Mouse (Mus musculus) hindbrain, embryonic 13.5 days (tissue): ENCODE data around the gene Pdzd2. TPM values are rescaled to one million over a fixed set of nuclear protein-coding genes. Genes with fewer than 3 reads are reported as not detected.
"Not testable (repeated sequence)": the region's sequence is repeated elsewhere in the genome, so short reads cannot be mapped to it uniquely, and the experiment has no call there.

Source experiments
- ATAC-seq: fragments of 200-750 bp; cut with Nextera tagmentation; 2 replicates; pipeline ENCODE4 v1.8.0; 2017; ENCODE audit warnings: moderate TSS enrichment; ENCODE audit not compliant: low FRiP score
- H3K27ac ChIP-seq: fragments of 300-500 bp; sonication (generic); 2 replicates; pipeline ENCODE4 v1.5.1; 2015; ENCODE audit warnings: inconsistent platforms, mild to moderate bottlenecking, moderate library complexity
- H3K27me3 ChIP-seq: fragments of 300-500 bp; sonication (generic); 2 replicates; pipeline ENCODE4 v1.6.1; 2015; ENCODE audit warnings: mild to moderate bottlenecking, inconsistent platforms
- H3K36me3 ChIP-seq: fragments of 300-500 bp; sonication (generic); 2 replicates; pipeline ENCODE4 v1.6.1; 2015; ENCODE audit warnings: mild to moderate bottlenecking, inconsistent platforms
- H3K4me1 ChIP-seq: fragments of 300-500 bp; sonication (generic); replicated peaks from 2 replicates; pipeline ENCODE4 v1.6.1; 2015; ENCODE audit warnings: inconsistent platforms
- H3K4me2 ChIP-seq: fragments of 300-500 bp; sonication (generic); 2 replicates; pipeline ENCODE4 v1.6.1; 2015; ENCODE audit warnings: inconsistent platforms, mild to moderate bottlenecking, moderate library complexity
- H3K4me3 ChIP-seq: fragments of 300-500 bp; sonication (generic); 2 replicates; pipeline ENCODE4 v1.5.1; 2015; ENCODE audit warnings: mild to moderate bottlenecking, inconsistent platforms
- H3K9ac ChIP-seq: fragments of 300-500 bp; sonication (generic); 2 replicates; pipeline ENCODE4 v1.6.1; 2015; ENCODE audit warnings: mild to moderate bottlenecking, inconsistent platforms
- H3K9me3 ChIP-seq: fragments of 300-500 bp; sonication (generic); 2 replicates; pipeline ENCODE4 v1.6.1; 2016; ENCODE audit warnings: inconsistent platforms
- WGBS: fragments of 180-500 bp; shearing (Covaris S2); methylation state at CpG from one replicate; pipeline ENCODE4 v1.1.7; 2015; 5-methylcytosine and 5-hydroxymethylcytosine counted together
- polyA plus RNA-seq: library from polyadenylated mRNA; unstranded; fragments of >200 nt; fragmentation: Nextera tagmentation; extraction: Ambion mirVana; gene quantifications from 2 replicates; pipeline ENCODE4 v1.2.1, GENCODE M21; 2015

The Pdzd2 gene
- polyA plus RNA-seq, 1 experiment from 2014 or later: 12.3 TPM

DNA sequence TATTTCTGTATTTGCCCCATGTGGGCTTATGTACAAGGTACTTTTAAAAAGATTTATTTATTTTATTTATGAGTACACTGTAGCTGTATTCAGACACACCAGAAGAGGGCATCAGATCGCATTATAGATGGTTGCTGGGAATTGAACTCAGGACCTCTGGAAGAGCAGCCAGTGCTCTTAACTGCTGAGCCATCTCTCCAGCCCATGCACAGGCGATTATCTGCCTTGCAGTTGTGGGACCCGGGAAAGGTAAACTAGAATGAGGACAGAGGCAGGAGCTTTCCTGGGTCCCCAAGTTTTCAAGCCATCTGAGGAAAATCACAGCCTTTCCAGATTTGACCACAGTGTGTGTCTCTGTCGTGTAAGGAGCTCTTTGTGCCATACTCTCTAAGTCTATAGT lies 370.9 kb downstream of the Pdzd2 start:
- Histone ChIP-seq H3K27me3 (peaks cover 9% of the 10 kb centered on the region; the same call in 1 of the 2 replicates), H3K4me3 (no peak overlapping the region), H3K27ac (no peak overlapping the region), H3K36me3 (no peaks in the 10 kb centered on the region), H3K4me1 (peaks cover 43% of the 10 kb centered on the region), H3K9me3 (no peaks in the 10 kb centered on the region), H3K4me2 (no peak overlapping the region), H3K9ac (no peak overlapping the region)
- no peak for ATAC-seq
- WGBS: 95% methylated on average over 4 of the region's 4 CpGs

DNA sequence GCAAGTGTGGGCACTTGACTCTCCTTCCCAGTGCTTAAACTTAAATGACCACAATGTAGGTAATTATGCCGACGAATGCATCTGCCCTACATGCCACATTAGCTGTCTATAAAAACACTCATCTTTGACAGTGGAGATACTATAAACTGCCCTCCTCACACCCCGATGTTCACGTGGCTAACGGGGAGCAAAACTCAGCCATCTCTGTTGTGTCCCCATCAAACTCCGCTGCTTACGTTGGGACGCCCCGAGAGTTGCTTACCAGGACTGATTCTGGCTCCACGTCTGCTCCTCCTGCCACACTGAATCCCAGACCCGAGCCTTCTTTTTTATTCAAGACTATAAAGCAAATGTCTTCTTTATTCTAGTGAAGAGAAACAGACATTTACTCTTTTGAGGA lies 371.4 kb downstream of the Pdzd2 start:
- H3K4me2 ChIP-seq: no peak overlapping the region
- H3K4me3 ChIP-seq: no peak overlapping the region
- H3K9me3 ChIP-seq: no peaks in the 10 kb centered on the region
- H3K4me1 ChIP-seq: peaks cover 41% of the 10 kb centered on the region
- H3K27me3 ChIP-seq: peaks cover 9% of the 10 kb centered on the region; the same call in 1 of the 2 replicates
- H3K9ac ChIP-seq: no peak overlapping the region
- no peaks in the 10 kb centered on the region for H3K36me3 ChIP-seq
- 64% methylated on average over 11 of the region's 11 CpGs for WGBS
- no peak overlapping the region for H3K27ac ChIP-seq
- ATAC-seq: no peak

- peak overlapping the region; percentile 13; the same call in 1 of the 2 replicates for H3K27ac ChIP-seq
- 56% methylated on average over 13 of the region's 13 CpGs for WGBS
Measured at GRCm38 (mm10) chr15:12367306-12368080, 372.2 kb downstream of the Pdzd2 start.

GRCm38 (mm10) chr15:12366580-12367305 lies 373.0 kb downstream of the Pdzd2 start:
- H3K9ac ChIP-seq, ATAC-seq: not testable (repeated sequence)

More at GRCm38 (mm10) chr15:12367306-12368080, 372.2 kb downstream of the Pdzd2 start:
- Histone ChIP-seq H3K4me3 (no peak overlapping the region), H3K9me3 (no peaks in the 10 kb centered on the region), H3K4me1 (peaks cover 41% of the 10 kb centered on the region), H3K36me3 (no peaks in the 10 kb centered on the region), H3K4me2 (no peak overlapping the region), H3K9ac (no peak overlapping the region), H3K27me3 (0 out of 2 replicates have a peak, but pooled peaks cover 5% of the 10 kb centered on the region)
- no peak for ATAC-seq

GRCm38 (mm10) chr15:12366072-12366469 lies 373.7 kb downstream of the Pdzd2 start:
- 22% methylated on average over 3 of the region's 3 CpGs for WGBS
- Histone ChIP-seq H3K9ac (no peak overlapping the region), H3K4me2 (peak overlapping the region; percentile 27; the same call in 1 of the 2 replicates), H3K4me3 (no peak overlapping the region), H3K27ac (peak overlapping the region; percentile 86), H3K27me3 (0 out of 2 replicates have a peak, but pooled peaks cover 5% of the 10 kb centered on the region), H3K9me3 (no peaks in the 10 kb centered on the region), H3K36me3 (peaks cover 4% of the 10 kb centered on the region; the same call in 1 of the 2 replicates), H3K4me1 (peaks cover 36% of the 10 kb centered on the region)
- ATAC-seq: peak; percentile 93

More at GRCm38 (mm10) chr15:12366580-12367305, 373.0 kb downstream of the Pdzd2 start:
- H3K4me2 ChIP-seq, H3K36me3 ChIP-seq, H3K27me3 ChIP-seq, H3K9me3 ChIP-seq, H3K4me3 ChIP-seq: not testable (repeated sequence)
- H3K4me1 ChIP-seq: peaks cover 41% of the 10 kb centered on the region
- WGBS: 91% methylated on average over 11 of the region's 11 CpGs
- peak overlapping the region; percentile 86 for H3K27ac ChIP-seq

- peak; percentile 12; the same call in 1 of the 2 replicates for ATAC-seq
- WGBS: 70% methylated on average over 15 of the region's 15 CpGs
- no peak overlapping the region for H3K9ac ChIP-seq
Measured at GRCm38 (mm10) chr15:12365416-12366071, 374.2 kb downstream of the Pdzd2 start.

DNA sequence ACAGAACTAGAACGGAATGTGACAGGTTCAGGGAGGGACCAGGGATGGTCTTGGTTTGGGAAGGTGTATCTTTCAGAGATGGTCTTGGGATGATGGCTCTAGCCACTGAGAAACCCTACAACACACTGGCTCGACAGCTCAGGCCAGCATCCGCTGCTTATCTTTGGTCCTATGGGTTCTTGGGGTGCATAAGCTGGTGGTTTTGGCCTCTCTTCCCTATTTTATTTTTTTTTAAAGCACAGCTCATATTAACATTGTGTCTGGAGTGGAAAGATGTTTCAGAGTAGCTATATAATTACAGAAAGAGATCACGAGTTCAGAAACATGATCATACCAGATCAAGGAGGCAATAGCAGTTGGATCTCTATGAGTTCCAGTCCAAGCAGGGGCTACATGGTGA lies 375.6 kb downstream of the Pdzd2 start:
- Histone ChIP-seq H3K4me3 (no peak overlapping the region), H3K27ac (no peak overlapping the region), H3K36me3 (peaks cover 4% of the 10 kb centered on the region; the same call in 1 of the 2 replicates), H3K4me1 (peaks cover 36% of the 10 kb centered on the region), H3K4me2 (no peak overlapping the region), H3K27me3 (no peaks in the 10 kb centered on the region), H3K9me3 (no peaks in the 10 kb centered on the region), H3K9ac (no peak overlapping the region)
- 92% methylated on average over 4 of the region's 4 CpGs for WGBS
- ATAC-seq: no peak

More at GRCm38 (mm10) chr15:12365416-12366071, 374.2 kb downstream of the Pdzd2 start:
- Histone ChIP-seq H3K4me2 (peak overlapping the region; percentile 27; the same call in 1 of the 2 replicates), H3K4me3 (no peak overlapping the region), H3K9me3 (no peaks in the 10 kb centered on the region), H3K27me3 (0 out of 2 replicates have a peak, but pooled peaks cover 5% of the 10 kb centered on the region), H3K4me1 (peaks cover 36% of the 10 kb centered on the region), H3K27ac (peak overlapping the region; percentile 86), H3K36me3 (peaks cover 4% of the 10 kb centered on the region; the same call in 1 of the 2 replicates)

DNA sequence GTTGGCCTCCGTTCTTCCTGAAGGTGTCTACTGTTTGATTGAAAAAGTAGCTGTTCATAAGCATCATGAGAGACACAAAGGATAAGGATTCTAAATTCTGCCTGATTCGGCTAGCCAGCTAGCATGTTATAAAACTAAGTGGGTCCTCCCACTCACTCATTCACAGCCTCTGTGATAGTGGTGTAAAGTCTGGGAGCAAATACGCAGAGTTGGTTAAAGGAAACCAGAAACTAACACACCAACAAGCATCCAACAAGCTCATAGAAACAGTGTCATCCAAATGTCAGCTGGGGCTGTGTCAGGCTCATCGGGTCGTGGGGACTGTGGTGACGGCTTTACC lies 377.1 kb downstream of the Pdzd2 start:
- H3K4me3 ChIP-seq: no peak overlapping the region
- no peak for ATAC-seq
- H3K4me2 ChIP-seq: no peak overlapping the region
- H3K9ac ChIP-seq: no peak overlapping the region
- peaks cover 4% of the 10 kb centered on the region; the same call in 1 of the 2 replicates for H3K36me3 ChIP-seq
- no peaks in the 10 kb centered on the region for H3K9me3 ChIP-seq
- H3K4me1 ChIP-seq: peaks cover 26% of the 10 kb centered on the region
- H3K27me3 ChIP-seq: no peaks in the 10 kb centered on the region
- WGBS: 92% methylated on average over 6 of the region's 6 CpGs
- no peak overlapping the region for H3K27ac ChIP-seq

GRCm38 (mm10) chr15:12362001-12362700 lies 377.6 kb downstream of the Pdzd2 start:
- Histone ChIP-seq H3K27me3 (no peaks in the 10 kb centered on the region), H3K9ac (no peak overlapping the region), H3K4me1 (peaks cover 21% of the 10 kb centered on the region), H3K9me3 (no peaks in the 10 kb centered on the region), H3K27ac (no peak overlapping the region), H3K4me3 (no peak overlapping the region), H3K36me3 (peaks cover 4% of the 10 kb centered on the region; the same call in 1 of the 2 replicates), H3K4me2 (no peak overlapping the region)
- no peak for ATAC-seq
- 91% methylated on average over 14 of the region's 14 CpGs for WGBS

- 83% methylated on average over 19 of the region's 19 CpGs for WGBS
- no peak for ATAC-seq
- H3K27ac ChIP-seq: no peak overlapping the region
Measured at GRCm38 (mm10) chr15:12360519-12361212, 379.1 kb downstream of the Pdzd2 start.

GRCm38 (mm10) chr15:12358384-12358783 lies 381.3 kb downstream of the Pdzd2 start:
- no peaks in the 10 kb centered on the region for H3K27me3 ChIP-seq
- H3K9ac ChIP-seq: no peak overlapping the region
- no peaks in the 10 kb centered on the region for H3K4me1 ChIP-seq
- no peak overlapping the region for H3K4me2 ChIP-seq
- no peak for ATAC-seq
- WGBS: over 99% methylated on average over 5 of the region's 5 CpGs
- H3K9me3 ChIP-seq: no peaks in the 10 kb centered on the region
- H3K4me3 ChIP-seq: no peak overlapping the region
- peaks cover 26% of the 10 kb centered on the region for H3K36me3 ChIP-seq
- no peak overlapping the region for H3K27ac ChIP-seq

More at GRCm38 (mm10) chr15:12360519-12361212, 379.1 kb downstream of the Pdzd2 start:
- peaks cover 10% of the 10 kb centered on the region; the same call in 1 of the 2 replicates for H3K36me3 ChIP-seq
- H3K4me2 ChIP-seq: no peak overlapping the region
- no peak overlapping the region for H3K4me3 ChIP-seq
- H3K9ac ChIP-seq: no peak overlapping the region
- no peaks in the 10 kb centered on the region for H3K27me3 ChIP-seq
- peaks cover 7% of the 10 kb centered on the region for H3K4me1 ChIP-seq
- H3K9me3 ChIP-seq: no peaks in the 10 kb centered on the region
